13 mouse cellular contexts compared by ENCODE assay signal in the genomic region with DNA sequence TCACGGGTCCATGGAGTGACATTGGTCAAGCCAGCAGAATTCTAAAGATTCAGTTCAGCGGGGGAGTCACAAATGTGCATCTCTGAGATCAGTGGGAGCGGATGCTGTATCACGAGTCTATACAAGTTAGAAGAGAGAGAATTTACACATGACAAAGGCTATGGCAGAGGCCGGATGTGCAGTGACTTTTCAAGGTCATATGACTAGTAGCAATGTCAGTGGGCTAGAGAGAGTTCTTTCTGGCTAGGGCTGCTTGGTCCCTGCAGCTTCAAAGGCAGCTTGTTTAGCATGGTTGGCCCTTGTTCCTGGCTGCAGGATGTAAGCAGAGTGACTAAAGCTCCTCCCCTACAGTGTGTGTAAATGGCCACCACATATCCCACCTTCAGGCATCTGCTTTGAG.
DNase-seq lines count a peak whose midpoint lies in the region.
"Had no signal": no experiment of that assay in that cellular context is flagged by ENCODE, and none has a peak within 500 bp of the region (broad histone marks: within the 10 kb centered on the region; RNA-seq: fewer than 3 reads in every experiment).

No protein-coding gene starts in this region.

- DNase-seq in cerebellum, adult 9-10 months: peak; percentile 5
- DNase-seq in cerebellum, adult 8-10 months: no peak
- DNase-seq in ES-CJ7 (ENCODE audit: low read depth, low spot score) (peak; percentile 69), R1 (ENCODE audit: low read depth, low spot score) (peak; percentile 92)
- DNase-seq in gastrocnemius, postnatal 10 days: no peak
- DNase-seq in left cerebral cortex, adult 18-20 months (ENCODE audit: low spot score in 2 of 2): no peak
- DNase-seq: adrenal gland, adult 8-10 months; adrenal gland, postnatal 14 days; adrenal gland, postnatal 36 days; cerebellum, adult 11 months; cerebellum, adult 18-20 months; cerebellum, adult 9-11 months; forebrain, postnatal 0 days had no signal

Comparison
In these comparisons a context has a peak if more than half of its experiments do, and no peak if none do; other contexts are left out.
1. DNase-seq: peak in cerebellum, adult 9-10 months (single experiment), ES-CJ7 (single experiment) and R1 (single experiment); none in cerebellum, adult 8-10 months (single experiment), gastrocnemius, postnatal 10 days (single experiment) and left cerebral cortex, adult 18-20 months (0 of 2).